12 mouse cellular contexts compared by ENCODE assay signal in genomic region chr7:109467591-109467990, GRCm38 (mm10). TPM values are rescaled to one million over a fixed set of nuclear protein-coding genes. Genes with fewer than 3 reads are reported as not detected.
A peak's percentile ranks its signal among the peaks of the same experiment; 100 is the strongest.
DNase-seq lines count a peak whose midpoint lies in the region; ATAC-seq lines count a peak whose summit lies in the region.
"Had no signal": no experiment of that assay in that cellular context is flagged by ENCODE, and none has a peak within 500 bp of the region (broad histone marks: within the 10 kb centered on the region; RNA-seq: fewer than 3 reads in every experiment).

No protein-coding gene starts in this region.

- no peaks in the 10 kb centered on the region for H3K27me3 ChIP-seq in hindbrain, embryonic 16.5 days (replicated peaks; ENCODE audit: control insufficient read depth, insufficient read depth, low read length)
- no peaks in the 10 kb centered on the region for H3K27me3 ChIP-seq in hindbrain, embryonic 12.5 days
- H3K27me3 ChIP-seq: neural tube, embryonic 12.5 days had no signal

- H3K36me3 ChIP-seq in hindbrain, embryonic 16.5 days (ENCODE audit: control insufficient read depth, insufficient read depth, low read length): no peaks in the 10 kb centered on the region
- no peaks in the 10 kb centered on the region for H3K36me3 ChIP-seq in hindbrain, embryonic 12.5 days
- H3K36me3 ChIP-seq: neural tube, embryonic 12.5 days had no signal

- no peak overlapping the region for H3K9ac ChIP-seq in hindbrain, embryonic 16.5 days (ENCODE audit: low read depth, low read length)
- H3K9ac ChIP-seq in hindbrain, embryonic 12.5 days: no peak overlapping the region
- H3K9ac ChIP-seq: liver, postnatal 0 days; neural tube, embryonic 12.5 days had no signal

- H3K4me1 ChIP-seq in hindbrain, embryonic 16.5 days (ENCODE audit: control insufficient read depth, insufficient read depth, low read depth, low read length): no peaks in the 10 kb centered on the region
- peaks cover 8% of the 10 kb centered on the region; the same call in 1 of the 2 replicates for H3K4me1 ChIP-seq in hindbrain, embryonic 12.5 days
- H3K4me1 ChIP-seq: neural tube, embryonic 12.5 days had no signal

- H3K4me3 ChIP-seq in hindbrain, embryonic 16.5 days (ENCODE audit: low read length): no peak overlapping the region
- H3K4me3 ChIP-seq in hindbrain, embryonic 12.5 days: no peak overlapping the region
- H3K4me3 ChIP-seq: neural tube, embryonic 12.5 days had no signal

- ATAC-seq in hindbrain, embryonic 16.5 days: peak; percentile 43; the same call in 1 of the 2 replicates
- ATAC-seq in hindbrain, embryonic 12.5 days (ENCODE audit: low FRiP score): no peak
- ATAC-seq: liver, postnatal 0 days had no signal

- WGBS in hindbrain, embryonic 16.5 days: 60% methylated on average over 2 of the region's 2 CpGs
- 47% methylated on average over 2 of the region's 2 CpGs for WGBS in hindbrain, embryonic 12.5 days

- H3K9me3 ChIP-seq in hindbrain, embryonic 16.5 days (ENCODE audit: control insufficient read depth, low read length): no peaks in the 10 kb centered on the region
- no peaks in the 10 kb centered on the region for H3K9me3 ChIP-seq in hindbrain, embryonic 12.5 days (replicated peaks)
- H3K9me3 ChIP-seq: neural tube, embryonic 12.5 days had no signal

- DNase-seq in embryo, embryonic 10 days (ENCODE audit: low spot score): peak; percentile 17
- no peak for DNase-seq in embryo, embryonic 11 days
- peak; percentile 57 for DNase-seq in right cerebral cortex, adult 18-20 months
- DNase-seq in right cerebral cortex, postnatal 25 days: no peak
- DNase-seq in telencephalon, adult 2 months (ENCODE audit: low read depth, low spot score): peak; percentile 39
- DNase-seq in urinary bladder, adult 18-20 months (ENCODE audit: low spot score in 2 of 2): no peak
- DNase-seq: layer of hippocampus, postnatal 36 days; liver, postnatal 0 days had no signal

- H3K4me2 ChIP-seq in hindbrain, embryonic 16.5 days (ENCODE audit: low read length): no peak overlapping the region
- H3K4me2 ChIP-seq in hindbrain, embryonic 12.5 days (replicated peaks): no peak overlapping the region
- H3K4me2 ChIP-seq: neural tube, embryonic 12.5 days had no signal

- no peak overlapping the region for H3K27ac ChIP-seq in hindbrain, embryonic 16.5 days (ENCODE audit: low read depth, low read length)
- no peak overlapping the region for H3K27ac ChIP-seq in hindbrain, embryonic 12.5 days
- H3K27ac ChIP-seq: neural tube, embryonic 12.5 days had no signal

RNA-seq across cellular contexts. Expression of gene Stk33, which starts 28.7 kb away (rescaled TPM):
- 7.4 and 8.8 TPM in 2 replicates for polyA plus RNA-seq in hindbrain, embryonic 16.5 days (2015; fragmentation: Nextera tagmentation; extraction: Ambion mirVana)
- polyA plus RNA-seq in hindbrain, embryonic 12.5 days (2016; fragmentation: Nextera tagmentation; extraction: Ambion mirVana): 6.8 and 10.0 TPM in 2 replicates
- polyA plus RNA-seq: liver, postnatal 0 days had no signal

RNA-seq across cellular contexts. Expression of gene Trim66, which starts 40.3 kb away (rescaled TPM):
- polyA plus RNA-seq in hindbrain, embryonic 16.5 days (2015; fragmentation: Nextera tagmentation; extraction: Ambion mirVana): 0.91 and 1.4 TPM in 2 replicates
- polyA plus RNA-seq in hindbrain, embryonic 12.5 days (2016; fragmentation: Nextera tagmentation; extraction: Ambion mirVana): 0.08 and 0.12 TPM in 2 replicates
- polyA plus RNA-seq: heart, postnatal 0 days had no signal

RNA-seq across cellular contexts. Expression of gene Rpl27a, which starts 51.4 kb away (rescaled TPM):
- polyA plus RNA-seq in hindbrain, embryonic 16.5 days (2015; fragmentation: Nextera tagmentation; extraction: Ambion mirVana): 76.0 and 80.8 TPM in 2 replicates
- polyA plus RNA-seq in hindbrain, embryonic 12.5 days (2016; fragmentation: Nextera tagmentation; extraction: Ambion mirVana): 86.2 and 98.4 TPM in 2 replicates

Comparison
In these comparisons a context has a peak if more than half of its experiments do, and no peak if none do; other contexts are left out.
1. DNase-seq: peak in embryo, embryonic 10 days (single experiment), right cerebral cortex, adult 18-20 months (single experiment) and telencephalon, adult 2 months (single experiment); none in embryo, embryonic 11 days (single experiment), right cerebral cortex, postnatal 25 days (single experiment) and urinary bladder, adult 18-20 months (0 of 2).